Mouse (Mus musculus) embryo, embryonic 9.5 days (tissue): Measurements from ENCODE around the gene Cmtm4.
A peak's percentile ranks its signal among the peaks of the same experiment; 100 is the strongest.
"Not testable (repeated sequence)": the region's sequence is repeated elsewhere in the genome, so short reads cannot be mapped to it uniquely, and the experiment has no call there.

Experiments
- DNase-seq: peaks from one replicate; pipeline ENCODE4 v3.0.0-alpha.2; 2017; ENCODE audit errors: extremely low spot score

Cmtm4 gene

DNA sequence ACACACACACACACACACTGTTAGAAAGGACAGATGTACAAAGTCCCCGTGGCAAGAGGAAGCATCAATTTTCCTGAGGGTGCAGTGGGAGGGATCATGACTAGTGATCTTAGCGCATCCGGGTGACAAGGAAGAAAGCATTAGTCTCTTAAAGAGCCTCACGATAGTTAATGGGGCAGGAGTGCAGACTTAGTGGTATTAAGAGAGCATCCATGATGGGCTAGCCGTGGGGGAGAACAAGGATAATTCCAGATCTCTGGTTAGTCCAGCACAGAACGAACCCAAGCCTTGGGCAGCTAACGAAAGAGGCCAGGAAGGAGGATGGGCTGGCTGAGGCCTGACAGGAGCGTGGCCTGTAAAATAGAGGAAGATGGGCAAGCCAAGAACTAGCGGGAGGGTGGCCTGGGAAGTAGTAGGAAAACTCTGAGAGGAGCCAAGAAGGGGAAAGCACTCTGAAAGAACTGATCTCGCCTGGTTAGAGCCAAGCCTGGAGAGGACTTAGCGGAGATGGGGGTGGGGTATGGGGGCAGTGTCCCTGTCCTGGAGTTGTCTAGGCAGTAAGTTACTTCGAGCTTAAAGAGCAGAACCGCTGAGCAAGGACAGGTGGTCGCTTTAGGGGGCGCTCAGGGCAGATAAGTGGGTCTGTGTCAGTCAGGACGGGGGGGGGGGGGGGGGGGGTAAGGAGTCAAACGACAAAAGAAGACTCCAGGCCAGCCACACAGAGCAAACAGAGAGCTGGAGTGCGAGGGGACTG, 56.2 kb downstream of the Cmtm4 start, which contains the start of gene Cmtm3:
TSS of gene Cmtm3 (plus strand) at position 182 of the 754 bp plus-strand sequence.
- DNase-seq: no peak

DNA sequence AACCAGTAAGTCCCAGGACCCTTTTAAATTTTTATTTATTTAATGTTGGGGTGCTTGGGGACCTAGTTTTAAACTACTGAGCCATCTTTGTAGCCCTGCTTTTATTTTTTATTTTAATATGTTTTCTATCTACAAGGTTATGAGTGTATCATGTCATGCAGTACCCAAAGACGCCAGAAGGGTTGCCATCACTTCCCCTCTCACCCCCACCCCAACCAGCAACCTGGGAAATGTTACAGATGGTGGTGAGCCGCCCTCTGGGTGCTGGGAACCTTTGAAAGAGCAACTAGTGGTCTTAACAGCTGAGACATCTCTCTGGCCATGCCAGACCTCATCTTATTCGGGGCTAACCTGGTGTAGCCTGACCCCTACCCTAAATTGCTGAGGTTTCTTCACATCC, 57.7 kb downstream of the Cmtm4 start:
- no peak for DNase-seq

DNA sequence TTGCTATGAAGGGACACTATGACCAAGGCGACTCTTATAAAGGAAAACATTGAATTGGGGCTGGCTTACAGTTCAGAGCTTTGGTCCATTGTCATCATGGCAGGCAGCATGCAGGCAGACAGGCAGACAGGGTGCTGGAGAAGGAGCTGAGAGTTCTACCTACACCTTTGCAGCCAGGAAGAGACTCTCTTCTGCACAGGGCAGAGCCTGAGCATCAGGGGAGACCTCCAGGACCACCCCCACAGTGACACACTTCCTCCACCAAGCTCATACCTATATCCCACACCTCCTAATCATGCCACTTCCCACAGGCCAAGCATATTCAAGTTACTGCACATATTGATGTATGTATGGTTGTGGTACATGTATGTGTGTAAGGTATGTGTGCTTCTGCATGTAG, 58.8 kb downstream of the Cmtm4 start:
- DNase-seq: no peak

DNA sequence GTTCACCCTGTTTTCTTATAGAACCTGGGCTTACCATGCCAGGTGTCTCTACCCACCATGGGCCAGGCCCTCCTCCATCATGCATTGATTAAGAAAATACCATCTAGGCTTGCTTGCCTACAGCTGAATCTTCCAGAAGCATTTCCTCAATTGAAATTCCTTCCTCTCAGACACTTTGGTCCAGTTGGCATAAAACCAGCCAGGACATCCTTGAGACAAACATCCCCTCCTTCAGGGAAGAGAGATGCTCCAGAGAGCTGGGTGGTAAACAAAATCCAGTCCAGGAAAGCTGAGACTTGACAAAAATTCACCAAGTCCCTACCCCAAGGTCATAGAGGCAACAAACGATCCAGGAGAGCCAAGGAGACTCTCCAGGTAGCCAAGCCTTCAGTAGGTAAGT, 61.4 kb downstream of the Cmtm4 start:
- DNase-seq: no peak

DNA sequence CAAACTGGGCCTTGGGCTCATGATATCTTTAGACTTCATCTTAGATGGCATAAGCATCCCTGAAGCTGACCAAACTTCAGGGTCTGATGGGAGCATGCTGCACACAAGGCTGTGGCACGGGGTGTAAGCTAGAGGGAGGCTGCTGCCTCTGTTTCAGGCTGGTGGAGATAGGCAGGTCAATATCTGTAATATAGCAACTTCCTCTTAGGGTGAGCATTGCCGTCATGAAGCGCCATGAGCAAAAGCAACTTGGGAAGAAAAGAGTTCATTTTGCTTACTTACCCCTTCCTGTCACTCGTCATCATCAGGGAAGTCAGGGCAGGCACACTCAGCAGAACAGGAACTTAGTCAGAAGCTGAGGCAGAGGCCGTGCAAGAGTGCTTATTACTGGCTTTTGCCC, 61.8 kb downstream of the Cmtm4 start:
- DNase-seq: no peak

DNA sequence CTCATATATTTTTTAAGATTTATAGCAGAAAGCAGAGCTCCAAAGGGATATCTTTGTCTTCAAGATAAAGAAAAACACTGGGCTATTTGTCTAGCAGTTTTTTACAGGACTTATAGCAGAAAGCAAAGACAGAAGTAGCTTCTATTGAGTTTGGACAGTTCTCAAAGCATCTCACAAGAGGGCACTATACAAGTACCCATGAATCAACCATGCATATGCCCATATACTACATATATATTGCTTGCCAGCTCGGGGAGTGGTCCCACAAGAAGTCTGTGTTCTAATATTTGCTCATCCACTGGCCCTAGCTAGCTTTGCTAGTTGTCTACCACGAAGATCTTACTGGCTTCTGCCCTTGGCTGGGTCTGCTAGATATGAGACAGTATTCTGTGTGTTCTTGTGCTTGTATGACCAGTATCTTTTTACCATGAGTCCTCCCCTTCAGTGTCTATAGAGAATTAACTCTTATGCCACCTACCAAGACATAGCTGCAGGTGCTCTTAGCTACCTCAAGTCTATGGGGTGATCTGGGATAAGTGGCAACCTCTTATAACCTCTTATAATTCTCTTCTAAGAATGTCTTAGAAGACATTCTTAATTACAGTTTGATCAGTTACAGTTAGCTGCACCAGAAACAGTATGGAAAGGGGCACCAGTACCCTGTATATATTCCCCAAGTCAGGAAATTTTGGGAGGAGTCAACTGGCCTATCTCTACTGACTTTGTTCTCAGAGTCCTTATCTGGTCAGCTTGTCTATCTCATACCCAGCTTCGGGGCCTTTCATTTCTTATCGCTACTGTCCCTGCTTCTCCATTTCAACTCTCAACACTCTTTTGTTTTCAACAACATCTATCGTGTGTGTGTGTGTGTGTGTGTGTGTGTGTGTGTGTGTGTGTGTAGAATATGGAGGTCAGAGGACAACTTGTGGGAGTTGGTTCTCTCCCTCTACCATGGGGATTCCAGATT, 62.7 kb downstream of the Cmtm4 start:
- DNase-seq: no peak

DNA sequence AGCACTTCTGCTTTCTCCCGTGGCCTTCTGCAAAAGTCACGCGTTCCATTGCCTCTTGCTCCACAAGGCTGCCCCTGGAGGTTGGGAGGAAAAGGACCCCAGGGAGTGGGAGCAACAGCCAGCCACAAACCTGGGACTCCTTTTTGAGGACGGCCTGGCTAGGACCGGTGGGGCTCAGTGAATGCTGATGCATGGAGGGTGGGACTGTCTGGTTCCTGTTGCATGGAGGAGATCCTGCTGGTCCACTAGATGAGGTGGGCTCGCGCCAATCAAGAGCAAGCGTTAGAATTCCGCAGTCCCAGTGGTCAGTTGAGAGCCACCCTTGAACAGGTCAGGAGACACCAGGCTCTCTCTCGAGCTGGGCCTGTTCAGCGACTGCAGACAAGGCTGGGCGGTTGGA, 73.7 kb downstream of the Cmtm4 start, which contains the start of gene Cmtm2b:
TSS of gene Cmtm2b (plus strand) at position 301 of the 400 bp plus-strand sequence.
- not testable (repeated sequence) for DNase-seq

DNA sequence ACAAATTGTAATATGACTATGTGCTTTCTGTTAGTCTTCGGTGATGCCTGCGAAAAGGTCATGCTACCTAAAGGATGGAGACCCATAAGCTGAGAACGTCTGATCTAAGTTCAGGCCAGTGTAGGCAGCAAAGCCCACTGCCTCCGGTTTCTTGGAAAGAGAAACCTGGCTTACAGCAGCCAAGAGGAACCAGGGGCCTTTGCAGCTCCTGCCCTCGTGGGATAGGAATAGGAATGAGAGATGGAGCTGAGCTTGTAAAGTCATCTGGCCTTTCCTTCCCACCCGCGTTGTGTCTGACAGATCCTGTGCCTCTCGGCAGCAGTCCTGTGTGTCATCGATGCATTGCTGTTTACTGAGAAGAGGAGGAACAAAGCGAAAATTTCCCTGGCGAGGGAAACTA, 74.3 kb downstream of the Cmtm4 start, which contains the start of gene Gm11020:
TSS of gene Gm11020 (plus strand) at position 301 of the 400 bp plus-strand sequence.
- not testable (repeated sequence) for DNase-seq

DNA sequence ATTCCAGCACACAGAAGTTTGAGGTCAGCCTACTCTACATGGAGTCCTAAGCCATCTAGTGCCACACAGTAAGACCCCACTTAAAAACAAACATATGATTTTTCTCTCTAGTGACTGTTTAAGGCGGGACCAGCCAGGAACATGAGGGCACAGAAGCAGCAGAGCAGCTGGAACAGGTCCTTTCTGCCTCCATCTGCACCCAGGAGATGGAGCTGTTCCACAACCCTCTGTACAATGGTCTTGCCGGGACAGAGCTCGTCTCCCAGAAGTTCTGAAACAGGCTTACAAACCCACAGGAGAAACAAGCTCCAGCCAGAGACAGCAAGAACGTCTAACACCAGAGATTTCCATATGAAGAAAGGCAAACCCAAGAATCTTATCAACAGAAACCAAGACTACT, 82.3 kb downstream of the Cmtm4 start:
- DNase-seq: no peak

DNA sequence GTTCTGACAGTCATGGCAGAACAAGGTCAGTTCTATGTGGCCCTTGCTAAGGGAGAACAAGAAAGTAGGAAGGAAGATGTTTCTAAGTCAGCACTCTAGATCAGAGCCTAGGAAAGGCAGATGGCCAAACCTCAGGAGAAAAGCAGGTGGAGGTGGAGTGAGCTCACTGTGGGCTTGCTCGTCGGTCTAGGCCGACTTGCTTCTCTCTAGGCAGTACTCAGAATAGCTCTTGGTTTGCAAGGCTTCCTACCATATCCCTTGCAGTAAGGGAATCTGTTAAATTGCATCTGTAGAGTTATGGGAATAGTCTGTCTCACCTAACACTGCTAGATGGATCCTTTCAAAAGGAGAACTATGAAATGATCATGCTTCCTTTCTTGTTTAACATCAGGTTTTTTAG, 83.6 kb downstream of the Cmtm4 start:
- not testable (repeated sequence) for DNase-seq

DNA sequence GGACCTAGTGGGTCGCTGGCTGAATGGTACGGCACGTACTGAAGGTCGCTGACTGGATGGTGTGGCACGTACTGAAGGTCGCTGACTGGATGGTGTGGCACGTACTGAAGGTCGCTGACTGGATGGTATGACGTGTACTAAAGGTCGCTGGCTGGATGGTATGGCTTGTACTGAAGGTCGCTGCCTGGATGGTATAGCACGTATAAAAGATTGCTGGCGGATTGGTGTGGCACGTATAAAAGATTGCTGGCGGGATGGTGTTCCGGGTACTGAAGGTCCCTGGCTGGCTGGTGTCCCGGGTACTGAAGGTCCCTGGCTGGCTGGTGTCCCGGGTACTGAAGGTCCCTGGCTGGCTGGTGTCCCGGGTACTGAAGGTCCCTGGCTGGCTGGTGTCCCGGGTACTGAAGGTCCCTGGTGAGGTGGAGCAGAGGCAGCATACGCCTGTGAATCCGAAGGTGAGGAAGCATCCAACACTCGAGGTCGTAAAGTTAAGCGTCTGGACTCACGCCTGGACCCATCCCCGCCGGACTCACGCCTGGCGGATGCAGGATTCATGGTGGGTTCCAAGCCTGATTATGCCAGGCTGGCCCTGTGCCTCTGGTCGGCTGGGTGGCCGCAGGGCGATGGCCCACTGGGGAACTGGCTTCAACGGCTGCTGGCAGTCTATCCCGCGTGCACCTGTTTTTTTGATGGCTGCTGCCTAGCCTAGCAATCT, 86.0 kb downstream of the Cmtm4 start, which contains the start of the genes Gm45711 and Cmtm1:
TSS of gene Gm45711 (minus strand) at position 641 of the 715 bp plus-strand sequence.
TSS of gene Cmtm1 (minus strand) at position 705 of the 715 bp plus-strand sequence.
- not testable (repeated sequence) for DNase-seq

DNA sequence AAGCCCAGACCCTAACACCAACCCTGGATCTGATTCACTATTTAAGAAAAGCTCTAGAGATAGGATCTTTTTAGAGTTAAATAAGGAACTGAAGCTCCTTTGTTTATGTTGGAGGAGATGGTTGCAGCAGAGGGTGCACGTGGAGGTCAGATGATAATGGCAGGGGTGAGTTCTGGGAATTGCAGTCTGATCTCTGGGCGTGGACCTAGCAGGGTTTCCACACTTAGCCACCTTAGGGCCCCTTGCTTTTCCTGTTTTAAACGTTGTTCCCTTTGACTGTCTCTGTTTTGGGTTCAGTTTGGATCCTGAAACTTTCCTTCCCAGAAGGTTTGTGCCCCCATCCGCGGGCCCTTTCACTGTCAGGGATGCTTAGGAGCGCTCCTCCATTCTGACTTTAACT, 87.3 kb downstream of the Cmtm4 start:
- not testable (repeated sequence) for DNase-seq

DNA sequence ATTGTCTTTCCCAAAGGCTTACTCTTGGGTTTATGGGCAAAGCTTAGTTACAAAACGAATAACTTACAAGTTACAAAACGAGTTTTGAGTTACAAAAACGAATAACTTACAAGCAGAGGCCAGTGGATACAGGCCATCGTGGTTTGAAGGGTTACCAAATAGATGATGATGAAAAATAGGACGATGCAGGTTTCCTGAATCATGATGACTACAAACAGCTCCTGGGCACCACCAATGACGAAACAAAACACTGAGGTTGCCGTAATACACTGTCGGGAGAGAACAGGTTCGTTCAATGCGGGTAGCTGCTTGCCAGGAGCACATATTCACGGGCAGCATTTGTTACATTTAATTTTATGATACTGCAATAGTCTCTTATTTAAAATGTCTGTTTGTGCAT, 90.6 kb downstream of the Cmtm4 start:
- DNase-seq: no peak

DNA sequence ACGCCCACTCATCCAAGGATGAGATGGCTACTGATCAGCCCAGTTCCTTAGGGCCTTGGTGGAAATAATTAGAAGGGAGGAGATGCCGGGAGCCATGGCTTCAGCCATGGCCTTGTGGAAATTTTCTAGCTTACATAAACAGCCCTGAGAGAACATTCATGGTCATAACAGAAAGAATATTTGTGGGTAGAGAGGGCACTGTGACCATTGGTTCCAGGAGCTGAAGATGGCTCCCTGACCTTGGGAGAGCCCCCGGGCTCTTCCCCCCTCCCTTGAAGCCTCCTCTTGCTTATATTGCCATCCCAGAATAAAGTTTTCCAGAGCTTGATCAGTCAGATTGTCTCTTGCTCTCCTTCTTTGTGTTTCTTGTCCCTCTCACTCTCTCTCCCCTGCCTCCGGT, 93.1 kb downstream of the Cmtm4 start:
- DNase-seq: not testable (repeated sequence)

DNA sequence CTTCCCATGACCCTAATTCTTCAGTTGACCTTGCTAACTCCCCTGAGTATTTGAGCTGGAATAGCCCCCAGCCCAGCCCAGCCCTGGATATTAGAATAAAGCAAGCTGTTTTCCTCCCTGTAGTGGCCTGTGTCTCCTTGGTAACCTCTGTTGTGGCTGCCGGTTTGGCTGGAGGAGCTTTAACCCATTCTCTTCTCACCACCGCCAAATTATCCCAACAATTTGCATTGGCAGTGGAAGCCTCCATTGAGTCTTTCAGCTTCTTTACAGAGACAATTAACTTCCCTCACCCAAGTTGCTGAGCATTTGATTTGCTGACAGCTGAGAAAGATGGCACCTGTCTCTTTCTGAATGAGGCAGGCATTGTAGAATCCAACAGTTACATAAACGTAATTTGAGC, 94.0 kb downstream of the Cmtm4 start:
- DNase-seq: peak; percentile 35
